20 mouse cellular contexts compared by ENCODE assay signal in genomic region chr9:98700571-98700970, GRCm38 (mm10).
"Had no signal": no experiment of that assay in that cellular context is flagged by ENCODE, and none has a peak within 500 bp of the region (broad histone marks: within the 10 kb centered on the region; RNA-seq: fewer than 3 reads in every experiment).

No protein-coding gene starts in this region.

- H3K27me3 ChIP-seq: liver, embryonic 13.5 days; liver, embryonic 15.5 days; lung, embryonic 15.5 days; midbrain, embryonic 13.5 days; midbrain, embryonic 15.5 days; neural tube, embryonic 12.5 days; stomach, embryonic 15.5 days had no signal

- DNase-seq: liver, embryonic 13.5 days; liver, postnatal 0 days; lung, adult 2 months; lung, postnatal 14 days; lung, postnatal 36 days; right cerebral cortex, postnatal 14 days; thymus, adult 2 months; thymus, postnatal 25 days; thymus, postnatal 4 days had no signal

- H3K27ac ChIP-seq: liver, embryonic 13.5 days; liver, embryonic 15.5 days; lung, embryonic 15.5 days; macrophage; midbrain, embryonic 13.5 days; midbrain, embryonic 15.5 days; neural tube, embryonic 12.5 days; stomach, embryonic 15.5 days; stomach, postnatal 0 days had no signal

- H3K36me3 ChIP-seq: liver, embryonic 13.5 days; liver, embryonic 15.5 days; lung, embryonic 15.5 days; midbrain, embryonic 13.5 days; midbrain, embryonic 15.5 days; neural tube, embryonic 12.5 days; stomach, embryonic 15.5 days had no signal

- H3K9me3 ChIP-seq: liver, embryonic 13.5 days; liver, embryonic 15.5 days; lung, embryonic 15.5 days; megakaryocyte, embryonic 14.5 days; midbrain, embryonic 13.5 days; midbrain, embryonic 15.5 days; neural tube, embryonic 12.5 days; stomach, embryonic 15.5 days had no signal

- H3K4me2 ChIP-seq: liver, embryonic 13.5 days; liver, embryonic 15.5 days; lung, embryonic 15.5 days; midbrain, embryonic 11.5 days; midbrain, embryonic 13.5 days; midbrain, embryonic 15.5 days; neural tube, embryonic 12.5 days; stomach, embryonic 15.5 days had no signal

- H3K9ac ChIP-seq: liver, embryonic 13.5 days; liver, embryonic 15.5 days; liver, postnatal 0 days; lung, embryonic 15.5 days; midbrain, embryonic 13.5 days; midbrain, embryonic 15.5 days; neural tube, embryonic 12.5 days; stomach, embryonic 15.5 days had no signal

- H3K4me3 ChIP-seq: liver, embryonic 13.5 days; liver, embryonic 15.5 days; lung, embryonic 15.5 days; megakaryocyte, embryonic 14.5 days; midbrain, embryonic 13.5 days; midbrain, embryonic 15.5 days; neural tube, embryonic 12.5 days; stomach, embryonic 15.5 days had no signal

- H3K4me1 ChIP-seq: liver, embryonic 13.5 days; liver, embryonic 15.5 days; lung, embryonic 15.5 days; megakaryocyte, embryonic 14.5 days; midbrain, embryonic 13.5 days; midbrain, embryonic 15.5 days; neural tube, embryonic 12.5 days; stomach, embryonic 15.5 days had no signal

- ATAC-seq: liver, postnatal 0 days; lung, postnatal 0 days; midbrain, embryonic 13.5 days; midbrain, embryonic 15.5 days had no signal
